Mouse (Mus musculus) ES-E14 (cell line): Measurements from ENCODE around the gene Gm28048.

Experiments used
- HCFC1 ChIP-seq: IDR thresholded peaks from 2 replicates; pipeline ENCODE4 v1.6.1; 2012; ENCODE audit warnings: low read length, inconsistent platforms, borderline replicate concordance; ENCODE audit not compliant: insufficient read depth
- MAFK ChIP-seq: IDR thresholded peaks from 2 replicates; pipeline ENCODE4 v1.6.1; 2014; ENCODE audit warnings: mild to moderate bottlenecking, low read depth, low read length, inconsistent platforms; ENCODE audit not compliant: insufficient read depth
- ZC3H11A ChIP-seq: IDR thresholded peaks from 2 replicates; pipeline ENCODE4 v1.6.1; 2012; ENCODE audit warnings: low read depth, mild to moderate bottlenecking, inconsistent platforms, low read length, borderline replicate concordance
- ZNF384 ChIP-seq: IDR thresholded peaks from 2 replicates; pipeline ENCODE4 v1.6.1; 2012; ENCODE audit warnings: low read depth, low read length, inconsistent platforms

GRCm38 (mm10) chr11:22821243-22821642, 160.6 kb downstream of the Gm28048 start:
- TF ChIP-seq HCFC1, result no peak
- TF ChIP-seq ZNF384, result no peak
- TF ChIP-seq MAFK, result no peak
- TF ChIP-seq ZC3H11A, result no peak
